Mouse (Mus musculus) thymus, adult 2 months (tissue): ENCODE measurements at regions not wholly inside any gene's neighbourhood (a gene's known extent, or its start where the extent isn't known, plus 50 kb on each side); places are given as distances from the start of the nearest gene placed in this dataset.

Experiments used
- CTCF ChIP-seq: fragments of 200-500 bp; IDR thresholded peaks from 2 replicates; pipeline ENCODE4 v1.5.1; 2012; ENCODE audit warnings: mild to moderate bottlenecking, control low read depth, low read length, moderate library complexity, borderline replicate concordance; ENCODE audit not compliant: control insufficient read depth, poor library complexity, insufficient read depth; ENCODE audit errors: extremely low read depth
- POLR2A ChIP-seq: fragments of 200-500 bp; IDR thresholded peaks from 2 replicates; pipeline ENCODE4 v1.6.1; 2012; ENCODE audit warnings: mild to moderate bottlenecking, low read length, control low read depth, moderate library complexity; ENCODE audit not compliant: control insufficient read depth, poor library complexity, insufficient read depth; ENCODE audit errors: extremely low read depth

DNA sequence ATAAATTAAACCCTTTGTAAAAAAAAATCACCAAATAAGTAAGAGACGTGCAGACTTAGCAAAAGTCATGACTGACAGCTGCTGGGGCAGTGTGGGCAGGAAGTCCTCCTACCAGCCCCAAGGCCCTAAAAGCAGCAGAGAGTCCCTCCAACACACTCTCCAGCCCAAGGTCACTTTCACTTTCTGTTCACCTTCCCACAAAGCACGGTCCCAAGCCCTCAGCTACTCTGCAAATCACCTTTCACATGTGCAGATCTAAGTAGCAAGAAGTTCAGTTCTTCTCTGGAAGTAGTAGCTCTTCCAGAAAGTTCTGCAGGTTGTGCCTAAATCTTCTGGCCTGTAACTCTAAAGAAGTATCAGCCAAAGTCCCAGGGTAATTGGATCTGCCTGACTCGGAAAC lies 120.8 kb upstream of the Gm26657 start:
- TF ChIP-seq POLR2A (no peak), CTCF (no peak)
